Mouse (Mus musculus): ENCODE results near the gene Zp3.

GRCm38 (mm10) chr5:136007745-136008144 is 27.8 kb downstream of the Zp3 start:
- TF ChIP-seq CTCF (IDR thresholded peaks at IDR 0.05; ENCODE audit: low read depth): no peak
- TF ChIP-seq EP300 (IDR thresholded peaks at IDR 0.05; ENCODE audit: low read depth): no peak

All from liver, embryonic 14.5 days (tissue).